Mouse (Mus musculus) neural tube, embryonic 13.5 days (tissue): ENCODE measurements around the gene Ltv1. TPM values are rescaled to one million over a fixed set of nuclear protein-coding genes. Genes with fewer than 3 reads are reported as not detected.

Source experiments
- ATAC-seq: fragments of 200-750 bp; cut with Nextera tagmentation; 2 replicates; pipeline ENCODE4 v1.8.0; 2017; ENCODE audit warnings: low read depth, mild to moderate bottlenecking, moderate TSS enrichment, moderate library complexity
- H3K27ac ChIP-seq: fragments of 300-500 bp; sonication (generic); replicated peaks from 2 replicates; pipeline ENCODE4 v1.5.1; 2015; ENCODE audit warnings: moderate library complexity, mild to moderate bottlenecking, inconsistent platforms
- H3K27me3 ChIP-seq: fragments of 300-500 bp; sonication (generic); 2 replicates; pipeline ENCODE4 v1.6.1; 2015; ENCODE audit warnings: mild to moderate bottlenecking, inconsistent platforms
- H3K36me3 ChIP-seq: fragments of 300-500 bp; sonication (generic); 2 replicates; pipeline ENCODE4 v1.6.1; 2015; ENCODE audit warnings: mild to moderate bottlenecking, inconsistent platforms
- H3K4me1 ChIP-seq: fragments of 300-500 bp; sonication (generic); replicated peaks from 2 replicates; pipeline ENCODE4 v1.6.1; 2015; ENCODE audit warnings: inconsistent platforms
- H3K4me2 ChIP-seq: fragments of 300-500 bp; sonication (generic); 2 replicates; pipeline ENCODE4 v1.6.1; 2015; ENCODE audit warnings: inconsistent platforms, mild to moderate bottlenecking, moderate library complexity
- H3K4me3 ChIP-seq: fragments of 300-500 bp; sonication (generic); 2 replicates; pipeline ENCODE4 v1.5.1; 2015; ENCODE audit warnings: mild to moderate bottlenecking, inconsistent platforms
- H3K9ac ChIP-seq: fragments of 300-500 bp; sonication (generic); 2 replicates; pipeline ENCODE4 v1.6.1; 2015; ENCODE audit warnings: moderate library complexity, mild to moderate bottlenecking, inconsistent platforms
- H3K9me3 ChIP-seq: fragments of 300-500 bp; sonication (generic); 2 replicates; pipeline ENCODE4 v1.6.1; 2016; ENCODE audit warnings: inconsistent platforms
- WGBS: fragments of 180-500 bp; shearing (Covaris S2); methylation state at CpG from one replicate; pipeline ENCODE4 v1.1.7; 2015; 5-methylcytosine and 5-hydroxymethylcytosine counted together
- polyA plus RNA-seq: library from polyadenylated mRNA; unstranded; fragments of >200 nt; fragmentation: Nextera tagmentation; extraction: Ambion mirVana; gene quantifications from 2 replicates; pipeline ENCODE4 v1.2.1, GENCODE M21; 2015

Ltv1 gene
- polyA plus RNA-seq, 1 experiment from 2014 or later = 37.9 TPM

- ATAC-seq = no peak
- Histone ChIP-seq H3K4me1 (no peaks in the 10 kb centered on the region), H3K9me3 (no peaks in the 10 kb centered on the region), H3K4me3 (no peak overlapping the region), H3K4me2 (no peak overlapping the region), H3K27ac (no peak overlapping the region), H3K27me3 (no peaks in the 10 kb centered on the region), H3K9ac (no peak overlapping the region), H3K36me3 (peaks cover 86% of the 10 kb centered on the region)
- 97% methylated on average over 3 of the region's 3 CpGs for WGBS
These were observed 6.2 kb downstream of the Ltv1 start for GRCm38 (mm10) chr10:13186754-13187153.

- Histone ChIP-seq H3K9ac (no peak overlapping the region), H3K4me1 (no peaks in the 10 kb centered on the region), H3K27ac (no peak overlapping the region), H3K4me2 (no peak overlapping the region), H3K9me3 (no peaks in the 10 kb centered on the region), H3K36me3 (peaks cover 91% of the 10 kb centered on the region), H3K4me3 (no peak overlapping the region), H3K27me3 (no peaks in the 10 kb centered on the region)
- no peak for ATAC-seq
- WGBS = 96% methylated on average over 4 of the region's 4 CpGs
These were observed 8.7 kb downstream of the Ltv1 start for GRCm38 (mm10) chr10:13184170-13184766.

- H3K36me3 ChIP-seq = peaks cover 89% of the 10 kb centered on the region
These were observed 12.8 kb downstream of the Ltv1 start for GRCm38 (mm10) chr10:13180211-13180610.

GRCm38 (mm10) chr10:13177973-13178624 is 14.9 kb downstream of the Ltv1 start, which contains the start of gene Zc2hc1b:
TSS of gene Zc2hc1b (minus strand) at chr10:13178023.
- WGBS = 64% methylated on average over 7 of the region's 7 CpGs
- Histone ChIP-seq H3K4me3 (no peak within 1 kb of the TSS), H3K9me3 (no peaks in the 10 kb centered on the region), H3K4me1 (no peaks in the 10 kb centered on the region), H3K4me2 (no peak within 1 kb of the TSS), H3K9ac (no peak within 1 kb of the TSS), H3K27me3 (no peaks in the 10 kb centered on the region), H3K36me3 (peaks cover 72% of the 10 kb centered on the region), H3K27ac (no peak within 1 kb of the TSS)
- no peak for ATAC-seq

More at GRCm38 (mm10) chr10:13180211-13180610, 12.8 kb downstream of the Ltv1 start:
- Histone ChIP-seq H3K9ac (no peak overlapping the region), H3K9me3 (no peaks in the 10 kb centered on the region), H3K27ac (no peak overlapping the region), H3K4me3 (no peak overlapping the region), H3K27me3 (no peaks in the 10 kb centered on the region), H3K4me1 (no peaks in the 10 kb centered on the region), H3K4me2 (no peak overlapping the region)
- WGBS = 94% methylated on average over 7 of the region's 7 CpGs
- ATAC-seq = no peak

- no peak overlapping the region for H3K4me3 ChIP-seq
- no peaks in the 10 kb centered on the region for H3K9me3 ChIP-seq
- no peak for ATAC-seq
- no peak overlapping the region for H3K4me2 ChIP-seq
- WGBS = 91% methylated on average over 7 of the region's 7 CpGs
- peaks cover 50% of the 10 kb centered on the region for H3K36me3 ChIP-seq
- H3K27me3 ChIP-seq = no peaks in the 10 kb centered on the region
- peaks cover 9% of the 10 kb centered on the region for H3K4me1 ChIP-seq
- H3K9ac ChIP-seq = no peak overlapping the region
- H3K27ac ChIP-seq = no peak overlapping the region
These were observed 17.1 kb downstream of the Ltv1 start for GRCm38 (mm10) chr10:13175866-13176265.

GRCm38 (mm10) chr10:13172798-13173221 is 20.2 kb downstream of the Ltv1 start:
- Histone ChIP-seq H3K9me3 (no peaks in the 10 kb centered on the region), H3K9ac (no peak overlapping the region), H3K4me3 (no peak overlapping the region), H3K36me3 (peaks cover 20% of the 10 kb centered on the region), H3K27ac (no peak overlapping the region), H3K4me1 (peaks cover 11% of the 10 kb centered on the region), H3K27me3 (no peaks in the 10 kb centered on the region), H3K4me2 (no peak overlapping the region)
- no peak for ATAC-seq
- 67% methylated on average over 10 of the region's 10 CpGs for whole genome bisulfite sequencing

GRCm38 (mm10) chr10:13171461-13171860 is 21.5 kb downstream of the Ltv1 start:
- ATAC-seq = no peak
- Histone ChIP-seq H3K9me3 (no peaks in the 10 kb centered on the region), H3K27ac (no peak overlapping the region), H3K4me3 (no peak overlapping the region), H3K4me2 (no peak overlapping the region), H3K4me1 (peaks cover 11% of the 10 kb centered on the region), H3K9ac (no peak overlapping the region), H3K36me3 (peaks cover 6% of the 10 kb centered on the region), H3K27me3 (no peaks in the 10 kb centered on the region)
- WGBS = 71% methylated on average over 2 of the region's 2 CpGs

- Histone ChIP-seq H3K36me3 (0 out of 2 replicates have a peak, but pooled peaks cover under 1% of the 10 kb centered on the region), H3K27me3 (no peaks in the 10 kb centered on the region), H3K9ac (no peak overlapping the region), H3K4me3 (no peak overlapping the region), H3K27ac (no peak overlapping the region), H3K9me3 (no peaks in the 10 kb centered on the region), H3K4me2 (no peak overlapping the region), H3K4me1 (peaks cover 11% of the 10 kb centered on the region)
- ATAC-seq = peak; percentile 69
- WGBS = 49% methylated on average over 12 of the region's 12 CpGs
These were observed 22.1 kb downstream of the Ltv1 start for GRCm38 (mm10) chr10:13170739-13171448.

- Histone ChIP-seq H3K36me3 (no peaks in the 10 kb centered on the region), H3K9ac (no peak overlapping the region), H3K27ac (no peak overlapping the region), H3K4me2 (no peak overlapping the region), H3K27me3 (no peaks in the 10 kb centered on the region), H3K4me3 (no peak overlapping the region), H3K9me3 (0 out of 2 replicates have a peak, but pooled peaks cover 6% of the 10 kb centered on the region), H3K4me1 (peaks cover 11% of the 10 kb centered on the region)
- 90% methylated on average over 5 of the region's 5 CpGs for WGBS
- no peak for ATAC-seq
These were observed 24.5 kb downstream of the Ltv1 start for GRCm38 (mm10) chr10:13168461-13168860.

- H3K27me3 ChIP-seq = no peaks in the 10 kb centered on the region
- no peak overlapping the region for H3K27ac ChIP-seq
- H3K4me1 ChIP-seq = no peaks in the 10 kb centered on the region
- H3K9ac ChIP-seq = no peak overlapping the region
- H3K4me2 ChIP-seq = no peak overlapping the region
- H3K36me3 ChIP-seq = no peaks in the 10 kb centered on the region
- 85% methylated on average over 4 of the region's 4 CpGs for WGBS
- ATAC-seq = no peak
- 0 out of 2 replicates have a peak, but pooled peaks cover 6% of the 10 kb centered on the region for H3K9me3 ChIP-seq
- H3K4me3 ChIP-seq = no peak overlapping the region
These were observed 30.9 kb downstream of the Ltv1 start for GRCm38 (mm10) chr10:13162031-13162430.

GRCm38 (mm10) chr10:13160913-13161312 is 32.1 kb downstream of the Ltv1 start:
- Histone ChIP-seq H3K4me2 (no peak overlapping the region), H3K27me3 (no peaks in the 10 kb centered on the region), H3K27ac (no peak overlapping the region), H3K4me3 (no peak overlapping the region), H3K9me3 (0 out of 2 replicates have a peak, but pooled peaks cover 6% of the 10 kb centered on the region), H3K9ac (no peak overlapping the region), H3K36me3 (no peaks in the 10 kb centered on the region), H3K4me1 (no peaks in the 10 kb centered on the region)
- 92% methylated on average over 4 of the region's 4 CpGs for WGBS
- no peak for ATAC-seq

- Histone ChIP-seq H3K4me1 (0 out of 2 replicates have a peak, but pooled peaks cover 2% of the 10 kb centered on the region), H3K4me3 (no peak overlapping the region), H3K9ac (no peak overlapping the region), H3K36me3 (no peaks in the 10 kb centered on the region), H3K27ac (no peak overlapping the region), H3K27me3 (no peaks in the 10 kb centered on the region), H3K9me3 (no peaks in the 10 kb centered on the region), H3K4me2 (no peak overlapping the region)
- ATAC-seq = no peak
- WGBS = 83% methylated on average over 5 of the region's 5 CpGs
These were observed 37.6 kb downstream of the Ltv1 start for GRCm38 (mm10) chr10:13155377-13155776.
